8 mouse cellular contexts compared by ENCODE assay signal in the genomic region with DNA sequence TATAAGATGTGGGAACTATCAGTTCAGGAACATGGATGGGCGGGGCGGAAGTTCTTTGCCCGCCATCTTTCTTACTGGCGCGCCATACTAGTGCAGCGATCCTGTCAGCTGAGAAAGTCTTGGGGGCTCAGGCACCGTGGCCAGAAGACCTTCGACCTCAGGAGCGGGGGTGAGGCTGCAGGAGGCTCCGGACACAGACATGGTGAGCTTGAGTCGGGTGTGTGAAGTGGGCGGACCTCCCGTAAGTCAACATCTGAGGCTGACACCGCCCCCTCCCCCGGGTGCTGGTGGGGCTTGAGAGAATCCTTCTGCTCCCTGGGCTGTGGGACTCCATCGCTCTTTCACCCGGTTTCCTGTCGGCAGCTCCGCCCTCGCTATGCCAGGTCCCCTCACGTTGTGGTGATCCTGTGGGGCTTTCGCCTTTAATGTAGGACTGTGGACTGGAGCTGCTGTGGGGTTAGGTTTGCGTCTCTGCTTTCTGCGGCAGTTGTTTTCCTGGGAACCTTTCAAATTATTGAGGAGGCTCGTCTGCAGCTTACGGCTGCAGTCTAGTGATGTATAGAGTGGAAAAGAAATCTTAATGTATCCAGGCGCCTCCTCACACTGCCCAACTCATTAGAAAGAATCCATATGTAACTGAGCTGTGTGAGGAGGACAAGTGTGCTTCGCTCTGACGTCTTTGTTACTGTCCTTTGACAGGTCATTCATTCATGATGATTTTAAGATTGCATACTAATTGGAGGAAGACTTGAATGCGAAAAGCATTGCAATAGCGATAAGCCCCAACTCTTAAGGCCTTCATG. TPM values are rescaled to one million over a fixed set of nuclear protein-coding genes. Genes with fewer than 3 reads are reported as not detected.
DNase-seq lines count a peak whose midpoint lies in the region; ATAC-seq and TF ChIP-seq lines count a peak whose summit lies in the region.

No protein-coding gene starts in this region.

- H3K4me2 ChIP-seq in embryonic facial prominence, embryonic 13.5 days, result peak overlapping the region; percentile 65
- H3K4me2 ChIP-seq in midbrain, embryonic 12.5 days (replicated peaks), result peak overlapping the region; percentile 64

- TF ChIP-seq POLR2A in small intestine, adult 2 months (IDR thresholded peaks at IDR 0.05; ENCODE audit: low read depth, low read length), result no peak

- 2% methylated on average over 31 of the region's 31 CpGs for WGBS in embryonic facial prominence, embryonic 13.5 days
- WGBS in limb, embryonic 10.5 days, result 4% methylated on average over 31 of the region's 31 CpGs
- WGBS in midbrain, embryonic 12.5 days, result 3% methylated on average over 31 of the region's 31 CpGs
- 1% methylated on average over 31 of the region's 31 CpGs for WGBS in small intestine, adult 2 months

- H3K27me3 ChIP-seq in embryonic facial prominence, embryonic 13.5 days, result no peaks in the 10 kb centered on the region
- no peaks in the 10 kb centered on the region for H3K27me3 ChIP-seq in limb, embryonic 10.5 days (ENCODE audit: low read depth, poor library complexity, severe bottlenecking)
- no peaks in the 10 kb centered on the region for H3K27me3 ChIP-seq in midbrain, embryonic 12.5 days
- H3K27me3 ChIP-seq in small intestine, adult 2 months (ENCODE audit: control insufficient read depth, insufficient read depth, low read length), result no peaks in the 10 kb centered on the region

- H3K36me3 ChIP-seq in embryonic facial prominence, embryonic 13.5 days, result peaks cover 3% of the 10 kb centered on the region; the same call in 1 of the 2 replicates
- H3K36me3 ChIP-seq in limb, embryonic 10.5 days, result no peaks in the 10 kb centered on the region
- H3K36me3 ChIP-seq in midbrain, embryonic 12.5 days, result 0 out of 2 replicates have a peak, but pooled peaks cover 2% of the 10 kb centered on the region
- no peaks in the 10 kb centered on the region for H3K36me3 ChIP-seq in small intestine, adult 2 months (ENCODE audit: control insufficient read depth, insufficient read depth, low read length)

- H3K27ac ChIP-seq in embryonic facial prominence, embryonic 13.5 days, result peak overlapping the region; percentile 89
- H3K27ac ChIP-seq in limb, embryonic 10.5 days, result peak overlapping the region; percentile 91
- H3K27ac ChIP-seq in midbrain, embryonic 12.5 days (replicated peaks), result peak overlapping the region; percentile 94
- peak overlapping the region; percentile 61 for H3K27ac ChIP-seq in small intestine, adult 2 months (ENCODE audit: insufficient read depth, low read depth, low read length)

- DNase-seq in 3T3-L1 (ENCODE audit: low read depth, low spot score), result peak; percentile 87
- peak; percentile 51 to 62 for DNase-seq in adrenal gland, postnatal 4 days (ENCODE audit: low spot score in 2 of 2)
- peak; percentile 85 to 91 for DNase-seq in heart, adult 18-20 months
- peak; percentile 91 for DNase-seq in kidney, adult 18-20 months
- peak; percentile 76 for DNase-seq in limb, embryonic 10.5 days (ENCODE audit: low spot score)

- TF ChIP-seq CTCF in small intestine, adult 2 months (IDR thresholded peaks at IDR 0.05; ENCODE audit: extremely low read depth, insufficient read length, insufficient replicate concordance, low read depth, low read length), result no peak

- ATAC-seq in embryonic facial prominence, embryonic 13.5 days (ENCODE audit: insufficient number of reproducible peaks, insufficient read depth, low FRiP score, low TSS enrichment, low read depth), result peak; percentile 65
- ATAC-seq in midbrain, embryonic 12.5 days (ENCODE audit: low FRiP score, low read depth), result peak; percentile 70

- H3K9ac ChIP-seq in embryonic facial prominence, embryonic 13.5 days, result peak overlapping the region; percentile 84
- H3K9ac ChIP-seq in midbrain, embryonic 12.5 days (replicated peaks), result peak overlapping the region; percentile 83

- peak overlapping the region; percentile 74 for H3K4me3 ChIP-seq in embryonic facial prominence, embryonic 13.5 days
- peak overlapping the region; percentile 75 for H3K4me3 ChIP-seq in limb, embryonic 10.5 days
- peak overlapping the region; percentile 73 for H3K4me3 ChIP-seq in midbrain, embryonic 12.5 days
- H3K4me3 ChIP-seq in small intestine, adult 2 months (ENCODE audit: low read depth, low read length), result peak overlapping the region; percentile 93

- H3K4me1 ChIP-seq in embryonic facial prominence, embryonic 13.5 days, result peaks cover 10% of the 10 kb centered on the region
- peaks cover 13% of the 10 kb centered on the region for H3K4me1 ChIP-seq in limb, embryonic 10.5 days
- H3K4me1 ChIP-seq in midbrain, embryonic 12.5 days, result peaks cover 12% of the 10 kb centered on the region
- peaks cover 2% of the 10 kb centered on the region; the same call in 1 of the 2 replicates for H3K4me1 ChIP-seq in small intestine, adult 2 months (ENCODE audit: control insufficient read depth, insufficient read depth, insufficient read length, low read length)

- H3K9me3 ChIP-seq in embryonic facial prominence, embryonic 13.5 days, result no peaks in the 10 kb centered on the region
- H3K9me3 ChIP-seq in limb, embryonic 10.5 days (replicated peaks), result no peaks in the 10 kb centered on the region
- no peaks in the 10 kb centered on the region for H3K9me3 ChIP-seq in midbrain, embryonic 12.5 days

RNA-seq across cellular contexts. Expression of a gene that starts 3.5 kb away (rescaled TPM):
- 10 to 100 TPM; 11.1 to 12.2 TPM for total RNA-seq in adrenal gland, postnatal 4 days (2021)
- polyA plus RNA-seq in embryonic facial prominence, embryonic 13.5 days (2015; fragmentation: Nextera tagmentation; extraction: Ambion mirVana), result 9.8 and 12.1 TPM in 2 replicates
- total RNA-seq in heart, adult 18-20 months (2021), result 1 to 10 TPM; 5.1 to 5.6 TPM
- polyA plus RNA-seq in limb, embryonic 10.5 days (2016; fragmentation: Nextera tagmentation; extraction: Ambion mirVana), result 5.9 and 8.6 TPM in 2 replicates
- polyA plus RNA-seq in midbrain, embryonic 12.5 days (2016; fragmentation: Nextera tagmentation; extraction: Ambion mirVana), result 14.9 and 15.5 TPM in 2 replicates
- 0.35 and 0.51 TPM in 2 replicates for polyA plus RNA-seq in small intestine, adult 2 months (2012; rRNA removed)

RNA-seq across cellular contexts. Expression of a gene that starts 24.7 kb away (rescaled TPM):
- total RNA-seq in adrenal gland, postnatal 4 days (2021), result not detected
- polyA plus RNA-seq in embryonic facial prominence, embryonic 13.5 days (2015; fragmentation: Nextera tagmentation; extraction: Ambion mirVana), result not detected in 2 replicates
- total RNA-seq in heart, adult 18-20 months (2021), result not detected
- polyA plus RNA-seq in limb, embryonic 10.5 days (2016; fragmentation: Nextera tagmentation; extraction: Ambion mirVana), result not detected in 2 replicates
- polyA plus RNA-seq in midbrain, embryonic 12.5 days (2016; fragmentation: Nextera tagmentation; extraction: Ambion mirVana), result not detected in 2 replicates
- polyA plus RNA-seq in small intestine, adult 2 months (2012; rRNA removed), result not detected in 2 replicates

RNA-seq across cellular contexts. Expression of a gene that starts 46.9 kb away (rescaled TPM):
- not detected for total RNA-seq in adrenal gland, postnatal 4 days (2021)
- polyA plus RNA-seq in embryonic facial prominence, embryonic 13.5 days (2015; fragmentation: Nextera tagmentation; extraction: Ambion mirVana), result 0.07 TPM in 1 of 2 replicates, not detected in the other
- total RNA-seq in heart, adult 18-20 months (2021), result under 1 TPM in 1 of 2 experiments, not detected in 1; 0.07 TPM
- polyA plus RNA-seq in limb, embryonic 10.5 days (2016; fragmentation: Nextera tagmentation; extraction: Ambion mirVana), result 0.11 TPM in 1 of 2 replicates, not detected in the other
- polyA plus RNA-seq in midbrain, embryonic 12.5 days (2016; fragmentation: Nextera tagmentation; extraction: Ambion mirVana), result 0.18 and 0.29 TPM in 2 replicates
- polyA plus RNA-seq in small intestine, adult 2 months (2012; rRNA removed), result not detected in 2 replicates

RNA-seq across cellular contexts. Expression of a gene that starts 59.4 kb away (rescaled TPM):
- total RNA-seq in adrenal gland, postnatal 4 days (2021), result 10 to 100 TPM; 11.4 to 15.0 TPM
- polyA plus RNA-seq in embryonic facial prominence, embryonic 13.5 days (2015; fragmentation: Nextera tagmentation; extraction: Ambion mirVana), result 22.0 and 22.4 TPM in 2 replicates
- 1 to 10 TPM; 2.0 to 2.8 TPM for total RNA-seq in heart, adult 18-20 months (2021)
- 11.7 and 15.4 TPM in 2 replicates for polyA plus RNA-seq in limb, embryonic 10.5 days (2016; fragmentation: Nextera tagmentation; extraction: Ambion mirVana)
- 22.8 and 24.7 TPM in 2 replicates for polyA plus RNA-seq in midbrain, embryonic 12.5 days (2016; fragmentation: Nextera tagmentation; extraction: Ambion mirVana)
- polyA plus RNA-seq in small intestine, adult 2 months (2012; rRNA removed), result 0.05 and 0.09 TPM in 2 replicates

Comparison
In these comparisons a context has a peak if more than half of its experiments do, and no peak if none do; other contexts are left out.
1. Peak in every context shown above with its lines: DNase-seq, ATAC-seq, H3K4me3 ChIP-seq and H3K27ac ChIP-seq.